In genomic region chr6:144166104-144166503, GRCm38 (mm10) we compare ENCODE assay signal across 8 mouse cellular contexts.
A peak's percentile ranks its signal among the peaks of the same experiment; 100 is the strongest.
DNase-seq lines count a peak whose midpoint lies in the region; ATAC-seq and TF ChIP-seq lines count a peak whose summit lies in the region.

No protein-coding gene starts in this region.

- no peaks in the 10 kb centered on the region for H3K36me3 ChIP-seq in embryonic facial prominence, embryonic 13.5 days
- H3K36me3 ChIP-seq in midbrain, embryonic 12.5 days = no peaks in the 10 kb centered on the region
- no peaks in the 10 kb centered on the region for H3K36me3 ChIP-seq in thymus, adult 2 months (ENCODE audit: control insufficient read depth, insufficient read depth, low read length)

- H3K9ac ChIP-seq in embryonic facial prominence, embryonic 13.5 days = peak overlapping the region; percentile 46; the same call in 1 of the 2 replicates
- H3K9ac ChIP-seq in midbrain, embryonic 12.5 days (replicated peaks) = peak overlapping the region; percentile 49; the same call in 1 of the 2 replicates

- WGBS in embryonic facial prominence, embryonic 13.5 days = 12% methylated on average over 8 of the region's 8 CpGs
- 2% methylated on average over 8 of the region's 8 CpGs for WGBS in midbrain, embryonic 12.5 days
- 75% methylated on average over 8 of the region's 8 CpGs for WGBS in thymus, adult 2 months

- H3K9me3 ChIP-seq in embryonic facial prominence, embryonic 13.5 days = no peaks in the 10 kb centered on the region
- no peaks in the 10 kb centered on the region for H3K9me3 ChIP-seq in midbrain, embryonic 12.5 days

- H3K4me2 ChIP-seq in embryonic facial prominence, embryonic 13.5 days = peak overlapping the region; percentile 44
- H3K4me2 ChIP-seq in midbrain, embryonic 12.5 days (replicated peaks) = peak overlapping the region; percentile 16

- intact Hi-C loops in heart, postnatal 36 days (cut with DNase I) = no loop called here

- DNase-seq in layer of hippocampus, adult 2 months (ENCODE audit: low spot score in 2 of 2) = no peak
- DNase-seq in layer of hippocampus, postnatal 25 days (ENCODE audit: extremely low spot score in 1 of 2, low spot score in 1 of 2) = no peak
- peak; percentile 14 to 17 for DNase-seq in heart, postnatal 36 days
- DNase-seq in urinary bladder, adult 18-20 months (ENCODE audit: low spot score in 2 of 2) = no peak
- DNase-seq in thymus, adult 2 months = no peak
- DNase-seq in thymus, postnatal 36 days = no peak

- H3K27ac ChIP-seq in layer of hippocampus, adult 2 months = peak overlapping the region; percentile 6; the same call in 1 of the 2 replicates
- H3K27ac ChIP-seq in embryonic facial prominence, embryonic 13.5 days = peak overlapping the region; percentile 64
- peak overlapping the region; percentile 74 for H3K27ac ChIP-seq in midbrain, embryonic 12.5 days (replicated peaks)
- H3K27ac ChIP-seq in thymus, adult 2 months (ENCODE audit: control insufficient read depth, insufficient read depth, low read length) = no peak overlapping the region

- H3K27me3 ChIP-seq in embryonic facial prominence, embryonic 13.5 days = no peaks in the 10 kb centered on the region
- no peaks in the 10 kb centered on the region for H3K27me3 ChIP-seq in midbrain, embryonic 12.5 days
- H3K27me3 ChIP-seq in thymus, adult 2 months (ENCODE audit: control insufficient read depth, insufficient read depth, low read length) = no peaks in the 10 kb centered on the region

- peaks cover 41% of the 10 kb centered on the region for H3K4me1 ChIP-seq in embryonic facial prominence, embryonic 13.5 days
- peaks cover 40% of the 10 kb centered on the region for H3K4me1 ChIP-seq in midbrain, embryonic 12.5 days
- no peaks in the 10 kb centered on the region for H3K4me1 ChIP-seq in thymus, adult 2 months (replicated peaks; ENCODE audit: control insufficient read depth, insufficient read depth, low read length)

- H3K4me3 ChIP-seq in layer of hippocampus, adult 2 months = no peak overlapping the region; the same call in 1 of the 2 replicates
- no peak overlapping the region for H3K4me3 ChIP-seq in embryonic facial prominence, embryonic 13.5 days
- H3K4me3 ChIP-seq in midbrain, embryonic 12.5 days = no peak overlapping the region
- no peak overlapping the region for H3K4me3 ChIP-seq in thymus, adult 2 months (ENCODE audit: control insufficient read depth, insufficient read depth, low read length)

- no peak for TF ChIP-seq CTCF in layer of hippocampus, adult 2 months (conservative IDR thresholded peaks at IDR 0.05)
- TF ChIP-seq CTCF in thymus, adult 2 months (IDR thresholded peaks at IDR 0.05; ENCODE audit: borderline replicate concordance, control insufficient read depth, extremely low read depth, insufficient read depth, low read length, poor library complexity) = no peak

- no peak for TF ChIP-seq POLR2A in thymus, adult 2 months (IDR thresholded peaks at IDR 0.05; ENCODE audit: control insufficient read depth, extremely low read depth, insufficient read depth, low read length, poor library complexity)

- no peak for ATAC-seq in embryonic facial prominence, embryonic 13.5 days (ENCODE audit: insufficient number of reproducible peaks, insufficient read depth, low FRiP score, low TSS enrichment, low read depth)
- ATAC-seq in midbrain, embryonic 12.5 days (ENCODE audit: low FRiP score, low read depth) = peak; percentile 92

Comparison
In these comparisons a context has a peak if more than half of its experiments do, and no peak if none do; other contexts are left out.
1. DNase-seq: peak in heart, postnatal 36 days (2 of 2); none in layer of hippocampus, adult 2 months (0 of 2), layer of hippocampus, postnatal 25 days (0 of 2), urinary bladder, adult 18-20 months (0 of 2), thymus, adult 2 months (single experiment) and thymus, postnatal 36 days (0 of 2).